In the genomic region with DNA sequence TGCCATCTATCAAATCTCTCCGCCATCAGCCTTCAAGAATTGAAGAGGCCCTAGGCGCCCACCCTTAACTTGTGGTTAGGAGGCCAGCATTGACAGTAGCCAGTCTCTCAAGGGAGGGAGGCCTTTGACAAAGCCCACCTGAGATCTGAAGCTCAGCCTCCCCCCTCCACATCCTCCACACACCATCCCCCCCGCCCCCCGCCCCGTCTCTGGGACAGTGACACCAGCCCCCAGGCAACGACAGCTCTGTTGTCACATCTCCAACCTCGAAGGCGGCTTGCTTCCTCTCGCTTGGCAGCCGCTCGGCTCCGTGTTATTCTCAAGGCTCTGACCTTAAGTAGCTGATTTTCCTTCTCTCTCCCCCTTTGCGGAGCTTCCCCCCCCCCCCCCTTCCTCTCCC, we compare ENCODE assay signal across 18 mouse cellular contexts. TPM values are rescaled to one million over a fixed set of nuclear protein-coding genes. Genes with fewer than 3 reads are reported as not detected.
DNase-seq lines count a peak whose midpoint lies in the region; ATAC-seq and TF ChIP-seq lines count a peak whose summit lies in the region.
"Had no signal": no experiment of that assay in that cellular context is flagged by ENCODE, and none has a peak within 500 bp of the region (broad histone marks: within the 10 kb centered on the region; RNA-seq: fewer than 3 reads in every experiment).

No protein-coding gene starts in this region.

- H3K4me2 ChIP-seq in forebrain, embryonic 14.5 days (ENCODE audit: low read length): no peak overlapping the region
- no peak overlapping the region for H3K4me2 ChIP-seq in forebrain, embryonic 12.5 days
- H3K4me2 ChIP-seq in midbrain, embryonic 11.5 days: no peak overlapping the region
- no peak overlapping the region for H3K4me2 ChIP-seq in hindbrain, embryonic 14.5 days (replicated peaks)
- H3K4me2 ChIP-seq: stomach, embryonic 15.5 days had no signal

- no peak overlapping the region for H3K4me3 ChIP-seq in forebrain, embryonic 14.5 days (ENCODE audit: low read depth, low read length)
- no peak overlapping the region for H3K4me3 ChIP-seq in forebrain, embryonic 12.5 days (replicated peaks)
- H3K4me3 ChIP-seq in midbrain, embryonic 11.5 days (ENCODE audit: low read depth, low read length): no peak overlapping the region
- no peak overlapping the region for H3K4me3 ChIP-seq in midbrain, embryonic 10.5 days
- H3K4me3 ChIP-seq in hindbrain, embryonic 14.5 days (replicated peaks; ENCODE audit: low read length): no peak overlapping the region
- H3K4me3 ChIP-seq: gastrocnemius, adult 2 months; limb, embryonic 10.5 days; stomach, embryonic 15.5 days had no signal

- no peak; the same call in 1 of the 2 replicates for ATAC-seq in forebrain, embryonic 14.5 days
- no peak for ATAC-seq in forebrain, embryonic 12.5 days (ENCODE audit: low FRiP score)
- no peak for ATAC-seq in midbrain, embryonic 11.5 days (ENCODE audit: low FRiP score)
- ATAC-seq in hindbrain, embryonic 14.5 days (ENCODE audit: low FRiP score): no peak
- ATAC-seq: CD4-positive, CD25-positive, alpha-beta regulatory T cell, adult 4 months had no signal

- H3K9me3 ChIP-seq in forebrain, embryonic 14.5 days (replicated peaks; ENCODE audit: control insufficient read depth, low read length): no peaks in the 10 kb centered on the region
- no peaks in the 10 kb centered on the region for H3K9me3 ChIP-seq in forebrain, embryonic 12.5 days
- H3K9me3 ChIP-seq in midbrain, embryonic 11.5 days (ENCODE audit: control insufficient read depth, low read length): no peaks in the 10 kb centered on the region
- H3K9me3 ChIP-seq in midbrain, embryonic 10.5 days (replicated peaks): no peaks in the 10 kb centered on the region
- 0 out of 2 replicates have a peak, but pooled peaks cover 3% of the 10 kb centered on the region for H3K9me3 ChIP-seq in hindbrain, embryonic 14.5 days (ENCODE audit: control insufficient read depth, low read length)
- H3K9me3 ChIP-seq: limb, embryonic 10.5 days; stomach, embryonic 15.5 days had no signal

- H3K36me3 ChIP-seq in forebrain, embryonic 14.5 days (ENCODE audit: control insufficient read depth, insufficient read depth, low read length): no peaks in the 10 kb centered on the region
- no peaks in the 10 kb centered on the region for H3K36me3 ChIP-seq in forebrain, embryonic 12.5 days (replicated peaks)
- H3K36me3 ChIP-seq in midbrain, embryonic 11.5 days (ENCODE audit: control insufficient read depth, insufficient read depth, low read length): no peaks in the 10 kb centered on the region
- H3K36me3 ChIP-seq in midbrain, embryonic 10.5 days: no peaks in the 10 kb centered on the region
- no peaks in the 10 kb centered on the region for H3K36me3 ChIP-seq in hindbrain, embryonic 14.5 days (replicated peaks; ENCODE audit: control insufficient read depth, insufficient read depth)
- H3K36me3 ChIP-seq: limb, embryonic 10.5 days; stomach, embryonic 15.5 days had no signal

- H3K27ac ChIP-seq in forebrain, embryonic 14.5 days (ENCODE audit: low read depth, low read length): no peak overlapping the region
- no peak overlapping the region for H3K27ac ChIP-seq in forebrain, embryonic 12.5 days
- H3K27ac ChIP-seq in midbrain, embryonic 11.5 days (ENCODE audit: low read depth, low read length): no peak overlapping the region
- no peak overlapping the region for H3K27ac ChIP-seq in midbrain, embryonic 10.5 days (replicated peaks)
- H3K27ac ChIP-seq in hindbrain, embryonic 14.5 days: peak overlapping the region; percentile 57; the same call in 1 of the 2 replicates
- H3K27ac ChIP-seq: gastrocnemius, adult 2 months; limb, embryonic 10.5 days; liver, embryonic 14.5 days; macrophage; stomach, embryonic 15.5 days had no signal

- H3K4me1 ChIP-seq in forebrain, embryonic 14.5 days (ENCODE audit: control insufficient read depth, insufficient read depth, low read length): peaks cover 4% of the 10 kb centered on the region; the same call in 1 of the 2 replicates
- H3K4me1 ChIP-seq in forebrain, embryonic 12.5 days: peaks cover 13% of the 10 kb centered on the region
- H3K4me1 ChIP-seq in midbrain, embryonic 11.5 days (ENCODE audit: control insufficient read depth, insufficient read depth, low read length): no peaks in the 10 kb centered on the region
- peaks cover 18% of the 10 kb centered on the region for H3K4me1 ChIP-seq in midbrain, embryonic 10.5 days
- H3K4me1 ChIP-seq in hindbrain, embryonic 14.5 days (replicated peaks; ENCODE audit: control insufficient read depth, insufficient read depth, low read length): peaks cover 17% of the 10 kb centered on the region
- H3K4me1 ChIP-seq: stomach, embryonic 15.5 days had no signal

- no peaks in the 10 kb centered on the region for H3K27me3 ChIP-seq in forebrain, embryonic 14.5 days (replicated peaks; ENCODE audit: control insufficient read depth, insufficient read depth, low read length)
- H3K27me3 ChIP-seq in forebrain, embryonic 12.5 days: peaks cover 13% of the 10 kb centered on the region
- H3K27me3 ChIP-seq in midbrain, embryonic 11.5 days (ENCODE audit: control insufficient read depth, insufficient read depth, low read length): no peaks in the 10 kb centered on the region
- no peaks in the 10 kb centered on the region for H3K27me3 ChIP-seq in midbrain, embryonic 10.5 days (ENCODE audit: low read depth, poor library complexity, severe bottlenecking)
- no peaks in the 10 kb centered on the region; the same call in 1 of the 2 replicates for H3K27me3 ChIP-seq in hindbrain, embryonic 14.5 days (ENCODE audit: control insufficient read depth, insufficient read depth, low read length)
- H3K27me3 ChIP-seq: stomach, embryonic 15.5 days had no signal

- WGBS in forebrain, embryonic 14.5 days: 39% methylated on average over 12 of the region's 13 CpGs
- WGBS in forebrain, embryonic 12.5 days: 54% methylated on average over 12 of the region's 13 CpGs
- WGBS in midbrain, embryonic 11.5 days: 72% methylated on average over 12 of the region's 13 CpGs
- 76% methylated on average over 13 of the region's 13 CpGs for WGBS in midbrain, embryonic 10.5 days
- WGBS in hindbrain, embryonic 14.5 days: 35% methylated on average over 12 of the region's 13 CpGs

- TF ChIP-seq POLR2A in brain, embryonic 14.5 days (IDR thresholded peaks at IDR 0.05; ENCODE audit: borderline replicate concordance, extremely low read depth, insufficient read depth, insufficient read length, poor library complexity, severe bottlenecking): no peak

- DNase-seq in forebrain, embryonic 14.5 days (ENCODE audit: low spot score): peak; percentile 49
- peak; percentile 45 for DNase-seq in midbrain, embryonic 11.5 days (ENCODE audit: low spot score, missing footprints)
- no peak for DNase-seq in midbrain, embryonic 10.5 days (ENCODE audit: low spot score)
- DNase-seq in brain, embryonic 14.5 days (ENCODE audit: low read depth): peak; percentile 73
- DNase-seq in hindbrain, embryonic 14.5 days (ENCODE audit: low spot score): no peak
- DNase-seq in spleen, postnatal 10 days (ENCODE audit: low spot score in 2 of 2): no peak
- no peak for DNase-seq in urinary bladder, postnatal 10 days (ENCODE audit: low spot score)
- DNase-seq: gastrocnemius, adult 2 months; heart, postnatal 36 days; kidney, adult 8-10 months; layer of hippocampus, adult 9-11 months; thymus, postnatal 4 days had no signal

- no peak for TF ChIP-seq CTCF in brain, embryonic 14.5 days (IDR thresholded peaks at IDR 0.05; ENCODE audit: borderline replicate concordance, extremely low read depth, insufficient read depth, insufficient read length)

- no peak overlapping the region for H3K9ac ChIP-seq in forebrain, embryonic 14.5 days (ENCODE audit: low read length)
- H3K9ac ChIP-seq in forebrain, embryonic 12.5 days: no peak overlapping the region
- no peak overlapping the region for H3K9ac ChIP-seq in midbrain, embryonic 11.5 days (ENCODE audit: low read length)
- no peak overlapping the region for H3K9ac ChIP-seq in hindbrain, embryonic 14.5 days
- H3K9ac ChIP-seq: liver, embryonic 14.5 days; stomach, embryonic 15.5 days had no signal

RNA-seq across cellular contexts. Expression of a gene that starts 55.3 kb away (rescaled TPM):
- 1.1 and 1.6 TPM in 2 replicates for polyA plus RNA-seq in forebrain, embryonic 14.5 days (2014; fragmentation: Nextera tagmentation; extraction: Ambion mirVana)
- 2.2 and 3.0 TPM in 2 replicates for polyA plus RNA-seq in forebrain, embryonic 12.5 days (2016; fragmentation: Nextera tagmentation; extraction: Ambion mirVana)
- 2.6 and 3.0 TPM in 2 replicates for polyA plus RNA-seq in midbrain, embryonic 11.5 days (2014; fragmentation: Nextera tagmentation; extraction: Ambion mirVana)
- 4.1 and 4.5 TPM in 2 replicates for polyA plus RNA-seq in midbrain, embryonic 10.5 days (2016; fragmentation: Nextera tagmentation; extraction: Ambion mirVana)
- polyA plus RNA-seq in brain, embryonic 14.5 days (2012; rRNA removed): 2.1 and 6.7 TPM in 2 replicates
- 3.6 and 6.3 TPM in 2 replicates for polyA plus RNA-seq in hindbrain, embryonic 14.5 days (2014; fragmentation: Nextera tagmentation; extraction: Ambion mirVana)

Comparison
In these comparisons a context has a peak if more than half of its experiments do, and no peak if none do; other contexts are left out.
1. DNase-seq: peak in forebrain, embryonic 14.5 days (single experiment), midbrain, embryonic 11.5 days (single experiment) and brain, embryonic 14.5 days (single experiment); none in midbrain, embryonic 10.5 days (single experiment), hindbrain, embryonic 14.5 days (single experiment), spleen, postnatal 10 days (0 of 2) and urinary bladder, postnatal 10 days (single experiment).